In genomic region chr3:151572089-151572488, GRCm38 (mm10) we compare ENCODE assay signal across 11 mouse cellular contexts.
"Had no signal": no experiment of that assay in that cellular context is flagged by ENCODE, and none has a peak within 500 bp of the region (broad histone marks: within the 10 kb centered on the region; RNA-seq: fewer than 3 reads in every experiment).

No protein-coding gene starts in this region.

- ATAC-seq: lung, postnatal 0 days; midbrain, embryonic 16.5 days had no signal

- DNase-seq: kidney, adult 9 months; kidney, postnatal 10 days; kidney, postnatal 4 days; lung, adult 2 months; lung, postnatal 36 days; retina, postnatal 1 day; right cerebral cortex, postnatal 4 days; spleen, adult 18-20 months; thymus, adult 2 months had no signal
